Comparison of ENCODE assay signal across 11 mouse cellular contexts in genomic region chr6:48579215-48579648, GRCm38 (mm10). TPM values are rescaled to one million over a fixed set of nuclear protein-coding genes. Genes with fewer than 3 reads are reported as not detected.
A peak's percentile ranks its signal among the peaks of the same experiment; 100 is the strongest.
DNase-seq lines count a peak whose midpoint lies in the region; ATAC-seq lines count a peak whose summit lies in the region.
"Had no signal": no experiment of that assay in that cellular context is flagged by ENCODE, and none has a peak within 500 bp of the region (broad histone marks: within the 10 kb centered on the region; RNA-seq: fewer than 3 reads in every experiment).

No protein-coding gene starts in this region.

- no peaks in the 10 kb centered on the region for H3K36me3 ChIP-seq in forebrain, embryonic 11.5 days (ENCODE audit: control insufficient read depth, insufficient read depth, low read length)
- H3K36me3 ChIP-seq: limb, embryonic 15.5 days had no signal

- no peaks in the 10 kb centered on the region for H3K4me1 ChIP-seq in forebrain, embryonic 11.5 days (replicated peaks; ENCODE audit: control insufficient read depth, insufficient read depth, low read length)
- H3K4me1 ChIP-seq: limb, embryonic 15.5 days had no signal

- H3K4me2 ChIP-seq in forebrain, embryonic 11.5 days (ENCODE audit: low read depth, low read length, severe bottlenecking): no peak overlapping the region
- H3K4me2 ChIP-seq: limb, embryonic 15.5 days had no signal

- no peak overlapping the region for H3K9ac ChIP-seq in forebrain, embryonic 11.5 days (ENCODE audit: low read length)
- H3K9ac ChIP-seq: limb, embryonic 15.5 days had no signal

- H3K9me3 ChIP-seq in forebrain, embryonic 11.5 days (ENCODE audit: control insufficient read depth, low read length): no peaks in the 10 kb centered on the region
- H3K9me3 ChIP-seq: limb, embryonic 15.5 days had no signal

- peak; percentile 68 to 76 for DNase-seq in heart, adult 18-20 months
- DNase-seq in heart, postnatal 4 days: no peak
- peak; percentile 27 for DNase-seq in CD4-positive, CD25-positive, alpha-beta regulatory T cell, adult 2 months (ENCODE audit: low read depth, low spot score)
- DNase-seq in heart, adult 8-10 months (ENCODE audit: low spot score): peak; percentile 59
- peak; percentile 55 for DNase-seq in lung, postnatal 25 days (ENCODE audit: low spot score)
- no peak for DNase-seq in forebrain, embryonic 11.5 days (ENCODE audit: low spot score)
- no peak for DNase-seq in spleen, postnatal 10 days (ENCODE audit: low spot score in 2 of 2)
- no peak for DNase-seq in right cerebral cortex, postnatal 36 days (ENCODE audit: low spot score in 2 of 2)

- no peak overlapping the region for H3K4me3 ChIP-seq in forebrain, embryonic 11.5 days (ENCODE audit: low read depth, low read length)
- H3K4me3 ChIP-seq: limb, embryonic 15.5 days had no signal

- no peak overlapping the region for H3K27ac ChIP-seq in forebrain, embryonic 11.5 days (ENCODE audit: low read depth, low read length)
- H3K27ac ChIP-seq: limb, embryonic 15.5 days had no signal

- no peak for ATAC-seq in forebrain, embryonic 11.5 days (replicated peaks; ENCODE audit: low FRiP score)

- H3K27me3 ChIP-seq in forebrain, embryonic 11.5 days (ENCODE audit: control insufficient read depth, insufficient read depth, low read length): no peaks in the 10 kb centered on the region
- H3K27me3 ChIP-seq: limb, embryonic 15.5 days had no signal

- 52% methylated on average over 5 of the region's 5 CpGs for WGBS in forebrain, embryonic 11.5 days

RNA-seq across cellular contexts. Expression of gene Rarres2, which starts 6.6 kb away (rescaled TPM):
- 10 to 100 TPM; 60.1 to 86.3 TPM for total RNA-seq in heart, adult 18-20 months (2021)
- 10 to 100 TPM; 69.3 to 70.3 TPM for total RNA-seq in heart, postnatal 4 days (2021)
- 100 to 1,000 TPM in 1 of 4 experiments, 10 to 100 TPM in 3; 62.1 to 108 (median 77.5) TPM for total RNA-seq in heart, adult 8-10 months (2022)
- polyA plus RNA-seq in forebrain, embryonic 11.5 days (2014; fragmentation: Nextera tagmentation; extraction: Ambion mirVana): 0.60 and 0.84 TPM in 2 replicates

RNA-seq across cellular contexts. Expression of gene Gm45021, which starts 10.2 kb away (rescaled TPM):
- not detected for total RNA-seq in heart, adult 18-20 months (2021)
- total RNA-seq in heart, postnatal 4 days (2021): not detected
- not detected for total RNA-seq in heart, adult 8-10 months (2022)
- not detected in 2 replicates for polyA plus RNA-seq in forebrain, embryonic 11.5 days (2014; fragmentation: Nextera tagmentation; extraction: Ambion mirVana)
- polyA plus RNA-seq: embryonic facial prominence, embryonic 11.5 days; gonadal fat pad, adult 2 months; limb, embryonic 15.5 days had no signal

RNA-seq across cellular contexts. Expression of gene Repin1, which starts 14.5 kb away (rescaled TPM):
- 10 to 100 TPM; 32.3 to 32.9 TPM for total RNA-seq in heart, adult 18-20 months (2021)
- total RNA-seq in heart, postnatal 4 days (2021): 10 to 100 TPM; 30.4 to 31.2 TPM
- 10 to 100 TPM; 35.5 to 40.9 (median 36.3) TPM for total RNA-seq in heart, adult 8-10 months (2022)
- 50.2 and 50.6 TPM in 2 replicates for polyA plus RNA-seq in forebrain, embryonic 11.5 days (2014; fragmentation: Nextera tagmentation; extraction: Ambion mirVana)

RNA-seq across cellular contexts. Expression of gene Gm44965, which starts 14.5 kb away (rescaled TPM):
- total RNA-seq in heart, adult 18-20 months (2021): not detected
- total RNA-seq in heart, postnatal 4 days (2021): not detected
- 1 to 10 TPM in 2 of 4 experiments, not detected in 2; 1.0 to 2.8 TPM for total RNA-seq in heart, adult 8-10 months (2022)
- polyA plus RNA-seq in forebrain, embryonic 11.5 days (2014; fragmentation: Nextera tagmentation; extraction: Ambion mirVana): 0.67 TPM in 1 of 2 replicates, not detected in the other
- polyA plus RNA-seq: embryonic facial prominence, embryonic 11.5 days; gonadal fat pad, adult 2 months had no signal

RNA-seq across cellular contexts. Expression of gene Zfp775, which starts 22.6 kb away (rescaled TPM):
- total RNA-seq in heart, adult 18-20 months (2021): 10 to 100 TPM; 11.8 to 12.3 TPM
- total RNA-seq in heart, postnatal 4 days (2021): 1 to 10 TPM; 4.0 to 5.4 TPM
- total RNA-seq in heart, adult 8-10 months (2022): 10 to 100 TPM; 12.9 to 15.5 (median 14.1) TPM
- 12.7 and 14.2 TPM in 2 replicates for polyA plus RNA-seq in forebrain, embryonic 11.5 days (2014; fragmentation: Nextera tagmentation; extraction: Ambion mirVana)

Comparison
In these comparisons a context has a peak if more than half of its experiments do, and no peak if none do; other contexts are left out.
1. DNase-seq: peak in heart, adult 18-20 months (2 of 2), CD4-positive, CD25-positive, alpha-beta regulatory T cell, adult 2 months (single experiment), heart, adult 8-10 months (single experiment) and lung, postnatal 25 days (single experiment); none in heart, postnatal 4 days (single experiment), forebrain, embryonic 11.5 days (single experiment), spleen, postnatal 10 days (0 of 2) and right cerebral cortex, postnatal 36 days (0 of 2).